Mouse (Mus musculus) myocyte (in vitro differentiated cells): Measurements from ENCODE around the gene Hdac5. TPM values are rescaled to one million over a fixed set of nuclear protein-coding genes. Genes with fewer than 3 reads are reported as not detected.

Experiments used
- H3K27me3 ChIP-seq: one replicate; pipeline ENCODE4 v1.6.1; 2011; ENCODE audit not compliant: control insufficient read depth, insufficient read depth, insufficient read length
- H3K36me3 ChIP-seq: one replicate; pipeline ENCODE4 v1.6.1; 2011; ENCODE audit not compliant: control insufficient read depth, insufficient read depth
- H3K4me2 ChIP-seq: one replicate; pipeline ENCODE4 v1.6.1; 2011; ENCODE audit warnings: low read depth, control low read depth
- H3K4me3 ChIP-seq: one replicate; pipeline ENCODE4 v1.5.1; 2011; ENCODE audit warnings: mild to moderate bottlenecking, control low read depth, moderate library complexity
- H3K79me2 ChIP-seq: one replicate; pipeline ENCODE4 v1.6.1; 2011; ENCODE audit not compliant: control insufficient read depth, insufficient read depth
- H3ac ChIP-seq: one replicate; pipeline ENCODE4 v1.6.1; 2011; ENCODE audit not compliant: control insufficient read depth, insufficient read length
- CEBPB ChIP-seq: IDR thresholded peaks from 2 replicates; pipeline ENCODE4 v1.6.1; 2011; ENCODE audit warnings: mild to moderate bottlenecking, moderate library complexity; ENCODE audit not compliant: poor library complexity, insufficient read depth, severe bottlenecking
- E2F4 ChIP-seq: IDR thresholded peaks from one replicate; pipeline ENCODE4 v1.6.1; 2011; ENCODE audit warnings: mild to moderate bottlenecking, control low read depth, moderate library complexity; ENCODE audit not compliant: insufficient read depth
- MAX ChIP-seq: IDR thresholded peaks from one replicate; pipeline ENCODE4 v1.6.1; 2011; ENCODE audit warnings: low read depth, mild to moderate bottlenecking, control low read depth
- MYOD1 ChIP-seq, 3 experiments: IDR thresholded peaks; one replicate each; pipeline ENCODE4 v1.6.1; 2011; ENCODE audit warnings: control low read depth in 2 of 3, low read depth in 2 of 3, mild to moderate bottlenecking in 2 of 3, moderate library complexity in 1 of 3; ENCODE audit not compliant: insufficient read length in 2 of 3, control insufficient read depth in 1 of 3
- MYOG ChIP-seq, 3 experiments: IDR thresholded peaks; one replicate each; pipeline ENCODE4 v1.6.1; 2011; ENCODE audit warnings: control low read depth in 2 of 3, low read depth in 2 of 3, mild to moderate bottlenecking in 2 of 3; ENCODE audit not compliant: insufficient read length in 2 of 3, control insufficient read depth in 1 of 3, insufficient read depth in 1 of 3
- POLR2A ChIP-seq: IDR thresholded peaks from one replicate; pipeline ENCODE4 v1.6.1; 2011; ENCODE audit warnings: low read depth, mild to moderate bottlenecking, control low read depth, moderate library complexity; ENCODE audit not compliant: insufficient read length
- POLR2AphosphoS2 ChIP-seq: IDR thresholded peaks from one replicate; pipeline ENCODE4 v1.6.1; 2011; ENCODE audit warnings: low read depth, control low read depth; ENCODE audit not compliant: insufficient read length
- REST ChIP-seq: IDR thresholded peaks from one replicate; pipeline ENCODE4 v1.6.1; 2011; ENCODE audit warnings: mild to moderate bottlenecking, control low read depth, moderate library complexity; ENCODE audit not compliant: insufficient read depth, insufficient read length
- SRF ChIP-seq: IDR thresholded peaks from one replicate; pipeline ENCODE4 v1.6.1; 2011; ENCODE audit warnings: low read depth; ENCODE audit not compliant: control insufficient read depth, insufficient read length
- TCF12 ChIP-seq: IDR thresholded peaks from one replicate; pipeline ENCODE4 v1.6.1; 2011; ENCODE audit warnings: mild to moderate bottlenecking, control low read depth; ENCODE audit not compliant: poor library complexity, insufficient read depth, severe bottlenecking
- TCF3 ChIP-seq: IDR thresholded peaks from one replicate; pipeline ENCODE4 v1.6.1; 2011; ENCODE audit warnings: low read depth, control low read depth; ENCODE audit not compliant: insufficient read length
- USF1 ChIP-seq: IDR thresholded peaks from one replicate; pipeline ENCODE4 v1.6.1; 2011; ENCODE audit warnings: low read depth, mild to moderate bottlenecking, control low read depth, moderate library complexity
- polyA plus RNA-seq: library from polyadenylated mRNA; unstranded; fragments of >200 nt; fragmentation: generic; extraction: Trizol; gene quantifications from one replicate; pipeline ENCODE4 v1.2.1, GENCODE M21; 2012; ENCODE audit warnings: missing spikeins

Hdac5 gene
- polyA plus RNA-seq, 1 experiment, result 77.3 TPM

GRCm38 (mm10) chr11:102227270-102228190 lies 2.4 kb downstream of the Hdac5 start:
- TF ChIP-seq MAX (no peak), TCF3 (no peak), POLR2AphosphoS2 (no peak), SRF (no peak), MYOD1 (IDR thresholded peaks at IDR 0.05; ENCODE audit: control insufficient read depth in 1 of 3, insufficient read length in 2 of 3, low read depth in 2 of 3) (no peak), MYOG (IDR thresholded peaks at IDR 0.05; ENCODE audit: control insufficient read depth in 1 of 3, insufficient read depth in 1 of 3, insufficient read length in 2 of 3, low read depth in 2 of 3) (no peak), CEBPB (no peak), TCF12 (no peak)
- no peaks in the 10 kb centered on the region for H3K36me3 ChIP-seq
- no peak overlapping the region for H3K4me3 ChIP-seq
- H3ac ChIP-seq, result no peak overlapping the region
- no peaks in the 10 kb centered on the region for H3K27me3 ChIP-seq
- peaks cover 4% of the 10 kb centered on the region for H3K79me2 ChIP-seq
- H3K4me2 ChIP-seq, result peak overlapping the region; percentile 89

GRCm38 (mm10) chr11:102226067-102226978 lies 3.6 kb downstream of the Hdac5 start:
- Histone ChIP-seq H3K4me2 (peak overlapping the region; percentile 8), H3ac (no peak overlapping the region), H3K4me3 (no peak overlapping the region), H3K27me3 (no peaks in the 10 kb centered on the region), H3K36me3 (no peaks in the 10 kb centered on the region), H3K79me2 (peaks cover 4% of the 10 kb centered on the region)
- TF ChIP-seq MYOG (IDR thresholded peaks at IDR 0.05; ENCODE audit: control insufficient read depth in 1 of 3, insufficient read depth in 1 of 3, insufficient read length in 2 of 3, low read depth in 2 of 3) (no peak), USF1 (no peak), TCF12 (no peak), E2F4 (no peak), MYOD1 (IDR thresholded peaks at IDR 0.05; ENCODE audit: control insufficient read depth in 1 of 3, insufficient read length in 2 of 3, low read depth in 2 of 3) (no peak), CEBPB (no peak), SRF (no peak), POLR2A (no peak), REST (no peak)

GRCm38 (mm10) chr11:102225221-102225620 lies 4.7 kb downstream of the Hdac5 start:
- H3K4me3 ChIP-seq, result no peak overlapping the region
- H3K4me2 ChIP-seq, result peak overlapping the region; percentile 40
- peaks cover 4% of the 10 kb centered on the region for H3K79me2 ChIP-seq
- H3K36me3 ChIP-seq, result no peaks in the 10 kb centered on the region
- TF ChIP-seq CEBPB (no peak), POLR2AphosphoS2 (no peak), MAX (no peak), E2F4 (no peak), MYOD1 (IDR thresholded peaks at IDR 0.05; ENCODE audit: control insufficient read depth in 1 of 3, insufficient read length in 2 of 3, low read depth in 2 of 3) (no peak), TCF3 (no peak), MYOG (IDR thresholded peaks at IDR 0.05; ENCODE audit: control insufficient read depth in 1 of 3, insufficient read depth in 1 of 3, insufficient read length in 2 of 3, low read depth in 2 of 3) (no peak), TCF12 (no peak), REST (no peak)
- H3K27me3 ChIP-seq, result no peaks in the 10 kb centered on the region
- H3ac ChIP-seq, result no peak overlapping the region

GRCm38 (mm10) chr11:102224686-102225085 lies 5.3 kb downstream of the Hdac5 start:
- no peak overlapping the region for H3K4me3 ChIP-seq
- H3K36me3 ChIP-seq, result no peaks in the 10 kb centered on the region
- H3K4me2 ChIP-seq, result peak overlapping the region; percentile 40
- H3K79me2 ChIP-seq, result peaks cover 4% of the 10 kb centered on the region
- no peak overlapping the region for H3ac ChIP-seq
- H3K27me3 ChIP-seq, result no peaks in the 10 kb centered on the region
- no peak for TF ChIP-seq E2F4
- no peak for TF ChIP-seq MYOD1 (IDR thresholded peaks at IDR 0.05; ENCODE audit: control insufficient read depth in 1 of 3, insufficient read length in 2 of 3, low read depth in 2 of 3)
- no peak for TF ChIP-seq REST
- no peak for TF ChIP-seq TCF12
- TF ChIP-seq POLR2AphosphoS2, result no peak
- no peak for TF ChIP-seq POLR2A
- TF ChIP-seq MYOG (IDR thresholded peaks at IDR 0.05; ENCODE audit: control insufficient read depth in 1 of 3, insufficient read depth in 1 of 3, insufficient read length in 2 of 3, low read depth in 2 of 3), result no peak
- no peak for TF ChIP-seq USF1
- no peak for TF ChIP-seq CEBPB
- TF ChIP-seq SRF, result no peak
- TF ChIP-seq TCF3, result no peak
- TF ChIP-seq MAX, result no peak
